Mouse (Mus musculus): ENCODE measurements around the gene B4galt7. TPM values are rescaled to one million over a fixed set of nuclear protein-coding genes. Genes with fewer than 3 reads are reported as not detected.

The B4galt7 gene
- 8.1 and 8.5 TPM in 2 replicates for polyA plus RNA-seq (2012; rRNA removed)

GRCm38 (mm10) chr13:55599566-55600540, at the start of gene B4galt7:
Gene B4galt7, plus strand, starts transcription at chr13:55599896.

GRCm38 (mm10) chr13:55571027-55571751, 28.5 kb upstream of the B4galt7 start, which contains the start of gene Fam193b:
Gene Fam193b, minus strand, starts transcription at chr13:55571120.

GRCm38 (mm10) chr13:55573432-55573831, 26.3 kb upstream of the B4galt7 start, which contains the start of gene Tmed9:
Gene Tmed9, plus strand, starts transcription at chr13:55573732.

GRCm38 (mm10) chr13:55622649-55623541, 23.2 kb downstream of the B4galt7 start, which contains the start of gene Caml:
Gene Caml, plus strand, starts transcription at chr13:55623005.

GRCm38 (mm10) chr13:55634639-55635127, 35.0 kb downstream of the B4galt7 start, which contains the start of gene Ddx46:
Gene Ddx46, plus strand, starts transcription at chr13:55635027.

Other genes with a start within 250 kb of the B4galt7 start
- 49.8 and 52.0 TPM in 2 replicates for gene Lman2, start 237.1 kb upstream of the B4galt7 start, polyA plus RNA-seq (2012; rRNA removed)
- gene Rgs14, start 230.2 kb upstream of the B4galt7 start, polyA plus RNA-seq (2012; rRNA removed) = 4.3 and 5.2 TPM in 2 replicates
- gene Slc34a1, start 201.7 kb upstream of the B4galt7 start, polyA plus RNA-seq (2012; rRNA removed) = not detected in 2 replicates
- gene Pfn3, start 184.7 kb upstream of the B4galt7 start, polyA plus RNA-seq (2012; rRNA removed) = not detected in 2 replicates
- 238 and 242 TPM in 2 replicates for gene F12, start 173.1 kb upstream of the B4galt7 start, polyA plus RNA-seq (2012; rRNA removed)
- gene Grk6, start 154.8 kb upstream of the B4galt7 start, polyA plus RNA-seq (2012; rRNA removed) = 20.6 and 24.2 TPM in 2 replicates
- 0.58 and 0.66 TPM in 2 replicates for gene Prr7, start 135.6 kb upstream of the B4galt7 start, polyA plus RNA-seq (2012; rRNA removed)
- gene Dbn1, start 111.8 kb upstream of the B4galt7 start, polyA plus RNA-seq (2012; rRNA removed) = 5.2 and 5.5 TPM in 2 replicates
- gene Pdlim7, start 86.2 kb upstream of the B4galt7 start, polyA plus RNA-seq (2012; rRNA removed) = 13.9 and 14.6 TPM in 2 replicates
- 18.5 and 21.4 TPM in 2 replicates for gene Dok3, start 70.6 kb upstream of the B4galt7 start, polyA plus RNA-seq (2012; rRNA removed)
- 25.8 and 26.8 TPM in 2 replicates for gene Ddx41, start 63.2 kb upstream of the B4galt7 start, polyA plus RNA-seq (2012; rRNA removed)
- 22.0 and 27.4 TPM in 2 replicates for gene Fam193b, start 28.8 kb upstream of the B4galt7 start, polyA plus RNA-seq (2012; rRNA removed)
- 68.7 and 69.9 TPM in 2 replicates for gene Tmed9, start 26.2 kb upstream of the B4galt7 start, polyA plus RNA-seq (2012; rRNA removed)
- 13.9 and 15.5 TPM in 2 replicates for gene Caml, start 23.1 kb downstream of the B4galt7 start, polyA plus RNA-seq (2012; rRNA removed)
- gene Ddx46, start 35.1 kb downstream of the B4galt7 start, polyA plus RNA-seq (2012; rRNA removed) = 12.5 and 13.6 TPM in 2 replicates
- gene B230219D22Rik, start 93.2 kb downstream of the B4galt7 start, polyA plus RNA-seq (2012; rRNA removed) = 16.8 and 18.7 TPM in 2 replicates
- 17.0 and 18.9 TPM in 2 replicates for gene Txndc15, start 114.8 kb downstream of the B4galt7 start, polyA plus RNA-seq (2012; rRNA removed)
- gene Pcbd2, start 127.5 kb downstream of the B4galt7 start, polyA plus RNA-seq (2012; rRNA removed) = 25.9 and 28.1 TPM in 2 replicates
- gene Catsper3, start 184.7 kb downstream of the B4galt7 start, polyA plus RNA-seq (2012; rRNA removed) = 0.03 and 0.06 TPM in 2 replicates
- 0.01 and 0.02 TPM in 2 replicates for gene Pitx1, start 236.3 kb downstream of the B4galt7 start, polyA plus RNA-seq (2012; rRNA removed)